Mouse (Mus musculus) regulatory T cell (primary cell): Measurements from ENCODE around the gene Prkcg.

ENCODE experiments used
- in situ Hi-C: fragments of 300-600 bp; cut with MboI, MseI; formaldehyde crosslinking; loops from one replicate; pipeline ENCODE4 v1.15.1; 2025; ENCODE audit warnings: high pct_unique_total_duplicates

The Prkcg gene

DNA sequence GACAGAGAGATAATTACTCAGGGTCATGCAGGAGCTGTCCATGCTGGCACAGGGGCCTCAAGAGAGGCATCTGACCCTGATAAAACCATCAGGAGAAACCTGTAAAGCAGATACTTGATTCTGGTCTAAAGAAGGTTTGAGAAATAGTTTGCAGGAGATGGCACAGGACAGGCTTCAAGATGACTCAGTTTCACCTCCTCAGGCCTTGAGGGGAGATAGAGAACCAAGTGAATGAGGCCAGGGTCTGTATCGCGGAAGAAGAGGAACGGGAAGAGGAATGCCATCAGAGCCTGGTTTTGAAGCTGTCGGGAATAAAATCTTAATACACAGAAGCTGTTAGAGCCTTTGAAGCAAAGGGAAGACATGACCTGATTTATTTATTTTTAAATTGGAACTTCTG lies 28.7 kb downstream of the Prkcg start:
- in situ Hi-C loops = no loop called here

DNA sequence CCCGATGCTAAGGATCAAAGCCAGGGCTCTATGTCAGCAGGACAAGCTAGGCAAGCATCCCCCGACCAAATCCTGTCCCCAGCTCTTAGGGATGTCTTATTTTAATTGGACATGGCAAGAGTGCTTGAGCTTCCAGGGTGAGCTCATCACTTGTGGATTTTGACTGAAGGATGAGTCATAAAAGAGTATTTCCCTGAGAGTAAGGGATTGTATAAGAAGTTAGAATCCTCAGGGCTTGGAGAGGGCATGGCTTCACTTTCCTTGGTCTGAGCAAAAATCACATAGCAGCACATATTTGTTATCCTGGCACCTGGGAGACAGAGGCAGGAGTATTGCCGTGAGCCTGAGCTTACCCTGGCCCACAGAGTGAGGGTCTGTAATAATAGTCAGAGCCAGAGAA lies 31.9 kb downstream of the Prkcg start:
- in situ Hi-C loops = no loop called here

DNA sequence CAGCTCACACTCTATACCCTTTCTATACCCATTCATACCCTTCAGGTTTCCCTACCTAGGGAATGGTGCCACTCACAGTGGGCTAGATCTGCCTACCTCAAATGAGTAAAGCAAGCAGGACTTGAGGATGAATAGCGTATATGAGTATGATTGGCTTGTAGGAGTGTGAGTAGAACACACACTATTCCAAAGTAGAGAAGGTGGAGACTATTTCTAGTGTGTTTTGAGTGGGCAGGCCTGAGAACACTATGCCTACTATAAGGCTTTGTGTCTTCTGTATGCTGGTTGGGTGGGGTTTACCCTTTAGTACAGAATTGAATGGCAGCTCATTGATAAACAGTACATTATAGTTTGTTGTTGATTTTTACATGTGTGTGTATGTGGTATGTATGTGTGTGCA lies 34.8 kb downstream of the Prkcg start:
- in situ Hi-C loops = no loop called here

DNA sequence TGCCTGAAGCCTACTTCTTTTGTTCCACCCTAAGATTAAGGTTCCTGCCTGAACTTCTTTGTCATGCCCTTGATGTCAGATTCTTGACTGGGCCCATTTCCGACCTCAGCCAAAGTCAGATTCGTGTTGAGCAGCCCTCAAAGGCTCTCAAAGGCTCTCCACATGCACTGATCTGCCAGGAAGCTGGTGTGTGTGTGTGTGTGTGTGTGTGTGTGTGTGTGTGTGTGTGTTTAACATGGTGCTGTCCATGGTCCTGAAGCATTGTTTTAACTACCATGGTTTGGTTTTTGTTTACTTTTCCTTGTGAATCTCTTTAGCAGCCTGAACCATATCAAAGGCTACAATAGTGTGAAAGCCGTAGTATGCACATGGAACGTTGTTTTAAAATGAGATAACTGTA lies 39.0 kb downstream of the Prkcg start:
- in situ Hi-C loops = no loop called here

GRCm38 (mm10) chr7:3329776-3330546 lies 41.0 kb downstream of the Prkcg start:
- in situ Hi-C loops = loop anchor here (5.0 kb wide), 1 partner anchor 52 kb away; no protein-coding TSS in a partner anchor

GRCm38 (mm10) chr7:3331171-3331570 lies 42.2 kb downstream of the Prkcg start:
- in situ Hi-C loops = loop anchor here (5.0 kb wide), 1 partner anchor 51 kb away; no protein-coding TSS in a partner anchor

- in situ Hi-C loops = loop anchor here (5.0 kb wide), 1 partner anchor 51 kb away; no protein-coding TSS in a partner anchor
Measured at GRCm38 (mm10) chr7:3331581-3332223, 42.7 kb downstream of the Prkcg start.

- in situ Hi-C loops = loop anchor here (5.0 kb wide), 1 partner anchor 50 kb away; no protein-coding TSS in a partner anchor
Measured at GRCm38 (mm10) chr7:3332224-3332615, 43.2 kb downstream of the Prkcg start.

DNA sequence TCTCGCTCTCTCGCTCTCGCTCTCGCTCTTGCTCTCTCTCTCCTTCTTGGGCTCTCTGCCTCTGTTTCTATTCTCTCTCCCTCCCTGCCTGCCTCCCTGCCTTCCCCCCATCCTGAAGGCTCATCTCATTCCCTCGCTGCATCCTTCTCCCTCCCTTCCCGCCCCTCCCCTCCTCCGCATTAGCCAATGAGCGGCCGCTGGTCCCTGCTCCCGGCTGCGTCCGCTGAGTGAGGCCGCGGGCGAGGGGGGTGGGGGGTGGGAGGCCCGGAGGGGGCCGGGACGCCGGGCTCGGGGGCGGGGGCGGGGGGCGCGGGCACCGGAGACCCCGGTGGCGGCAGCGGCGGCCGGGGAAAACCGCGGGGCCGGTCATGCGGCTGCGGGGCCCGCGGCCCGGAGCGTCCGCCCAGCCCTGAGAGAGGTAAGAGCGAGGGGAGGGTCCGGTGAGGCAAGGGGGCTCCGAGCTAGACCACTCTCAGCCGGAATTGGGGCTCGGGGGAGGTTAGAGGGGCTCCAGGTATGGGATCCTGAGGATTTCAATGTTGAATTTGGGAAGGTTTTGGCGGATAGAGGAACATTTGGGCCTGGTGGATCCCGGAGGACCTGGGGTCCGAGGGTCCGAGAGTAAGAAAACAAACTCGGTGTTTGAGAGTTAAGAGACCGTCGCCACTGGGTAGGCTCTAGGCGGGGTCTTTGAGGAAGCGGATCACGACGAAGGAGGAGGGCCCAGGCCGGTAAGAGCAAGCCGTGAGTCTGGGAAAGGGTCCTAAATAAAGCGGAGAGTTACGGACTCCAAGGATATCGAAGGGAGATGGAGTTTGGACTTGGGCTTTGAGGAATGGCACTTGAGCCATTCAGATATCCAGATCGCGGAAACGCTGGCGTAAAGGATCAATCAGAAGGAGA lies 43.9 kb downstream of the Prkcg start, which contains the start of gene Cacng7:
Gene Cacng7, plus strand, starts transcription at position 337 of the 903 bp plus-strand sequence.
- in situ Hi-C loops = loop anchor here (5.0 kb wide), 1 partner anchor 49 kb away; no protein-coding TSS in a partner anchor

DNA sequence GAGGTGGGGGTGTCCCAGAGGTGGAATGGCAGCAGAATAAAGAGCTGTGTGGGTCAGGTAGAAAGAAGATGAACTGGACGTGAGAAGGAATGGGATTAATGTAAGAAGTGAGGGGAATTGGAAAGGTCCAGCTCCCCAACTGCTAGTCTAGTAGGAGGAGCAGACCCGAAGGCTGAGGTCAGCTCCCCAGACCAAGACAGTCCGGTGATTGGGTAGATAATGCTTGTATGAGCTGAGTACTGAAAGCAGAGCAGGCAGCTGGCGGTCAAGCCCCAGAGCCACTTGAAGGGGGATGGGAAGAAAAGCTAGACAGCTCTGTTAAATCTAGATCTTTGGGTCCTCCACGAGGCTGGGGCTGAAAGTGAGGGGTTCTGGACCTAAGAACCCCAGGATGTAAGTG lies 44.6 kb downstream of the Prkcg start:
- in situ Hi-C loops = loop anchor here (5.0 kb wide), 1 partner anchor 49 kb away; no protein-coding TSS in a partner anchor

DNA sequence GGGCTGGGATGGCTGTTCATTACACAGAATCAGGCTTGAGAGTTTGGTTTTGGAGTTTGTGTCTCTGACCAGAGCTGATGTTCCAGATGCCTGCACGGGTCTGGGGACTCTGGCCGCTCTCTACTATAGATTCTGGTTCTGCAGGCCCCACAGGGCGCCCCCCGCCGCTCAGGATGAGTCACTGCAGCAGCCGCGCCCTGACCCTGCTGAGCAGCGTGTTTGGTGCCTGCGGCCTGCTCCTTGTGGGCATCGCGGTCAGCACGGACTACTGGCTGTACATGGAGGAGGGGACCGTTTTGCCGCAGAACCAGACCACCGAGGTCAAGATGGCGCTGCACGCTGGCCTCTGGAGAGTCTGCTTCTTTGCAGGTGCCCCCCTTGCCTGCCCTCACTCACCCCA lies 47.4 kb downstream of the Prkcg start:
- in situ Hi-C loops = no loop called here

GRCm38 (mm10) chr7:3338286-3338935 lies 49.4 kb downstream of the Prkcg start:
- in situ Hi-C loops = no loop called here

DNA sequence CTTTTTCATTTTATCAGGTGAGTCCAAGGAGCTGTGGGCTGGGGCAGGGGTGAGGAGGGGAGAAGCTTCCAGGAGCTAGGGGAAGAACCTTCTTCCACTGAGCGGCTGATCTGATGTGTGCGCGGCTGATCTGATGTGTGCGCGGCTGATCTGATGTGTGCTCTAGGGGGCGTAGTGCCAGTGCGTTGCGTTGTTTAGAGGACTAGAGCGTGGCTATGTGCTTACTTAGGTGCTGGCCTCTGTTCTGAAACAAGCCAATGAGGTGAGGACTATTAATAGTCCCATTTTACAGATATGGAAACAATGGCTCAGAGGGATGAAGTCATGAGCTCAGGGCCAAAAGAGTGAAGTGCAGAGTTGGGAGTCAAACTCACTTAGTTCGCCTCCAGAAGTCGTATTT lies 50.0 kb downstream of the Prkcg start:
- in situ Hi-C loops = no loop called here

GRCm38 (mm10) chr7:3343861-3344260 lies 54.9 kb downstream of the Prkcg start:
- in situ Hi-C loops = loop anchor here (10.0 kb wide), 1 partner anchor 241 kb away; no protein-coding TSS in a partner anchor

- in situ Hi-C loops = loop anchor here (5.0 to 10.0 kb wide), 2 partner anchors 157 to 240 kb away; partner anchors contain the start of gene Tarm1
Measured at GRCm38 (mm10) chr7:3345301-3345700, 56.3 kb downstream of the Prkcg start.

DNA sequence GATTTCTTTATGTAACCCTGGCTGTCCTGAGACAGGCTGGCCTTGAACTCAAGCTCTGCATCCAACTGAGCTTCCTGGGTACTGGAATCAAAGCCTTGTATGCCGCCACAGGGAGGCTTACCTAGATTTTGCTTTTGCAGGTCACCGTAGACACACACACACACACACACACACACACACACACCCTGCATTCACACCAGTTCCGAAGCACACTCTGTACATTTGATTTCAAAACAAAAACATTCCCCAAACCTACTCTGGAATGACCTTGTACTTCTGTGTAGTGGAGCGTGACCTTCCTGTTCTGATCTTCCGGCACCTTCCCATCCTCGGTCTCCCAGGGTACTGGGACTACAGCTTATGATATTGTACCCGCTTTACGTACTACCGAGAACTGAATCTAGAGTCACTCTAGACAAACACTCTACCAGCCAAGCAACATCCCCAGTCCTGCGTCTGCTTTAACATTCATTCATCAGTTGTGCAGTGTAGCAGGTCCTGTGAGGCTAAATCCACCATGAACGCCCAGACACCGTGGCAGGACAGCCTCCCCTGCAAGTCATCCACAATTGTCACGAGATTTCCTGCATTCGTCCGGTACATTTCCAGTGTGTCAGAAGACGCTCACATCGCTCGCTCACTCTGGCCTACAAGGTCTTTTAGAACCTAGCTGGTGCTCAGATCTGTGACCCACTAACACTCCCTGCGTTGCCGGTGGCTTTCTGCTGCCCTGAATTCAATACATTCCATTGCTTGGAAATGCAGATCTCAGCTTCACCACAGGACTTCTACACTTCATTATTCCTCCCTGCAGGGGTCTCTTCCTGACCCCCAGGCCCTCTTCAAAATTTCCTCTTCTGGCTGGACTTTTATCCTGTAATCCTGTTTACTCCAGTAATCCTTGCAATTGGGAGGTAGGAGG lies 58.6 kb downstream of the Prkcg start:
- in situ Hi-C loops = loop anchor here (5.0 to 10.0 kb wide), 2 partner anchors 155 to 237 kb away; partner anchors contain the start of gene Tarm1

DNA sequence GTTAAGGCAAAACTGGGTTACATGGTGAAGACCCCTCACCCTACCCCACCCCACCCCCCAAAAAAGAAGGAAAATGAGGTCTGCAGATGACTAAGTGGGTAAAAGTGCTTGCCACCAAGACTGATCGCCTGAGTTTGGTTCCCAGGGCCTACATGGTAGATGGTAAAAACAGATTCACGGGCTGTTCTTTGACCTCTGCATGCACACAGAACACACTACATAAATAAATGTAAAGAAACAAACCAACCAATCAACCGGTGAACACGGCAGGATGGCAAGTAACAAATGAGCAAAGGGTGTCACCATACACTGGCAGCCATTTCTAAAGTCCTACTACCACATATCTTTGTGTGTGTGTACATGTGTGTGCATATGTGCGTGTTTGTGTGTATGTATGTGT lies 59.3 kb downstream of the Prkcg start:
- in situ Hi-C loops = loop anchor here (5.0 to 10.0 kb wide), 2 partner anchors 154 to 236 kb away; partner anchors contain the start of gene Tarm1

DNA sequence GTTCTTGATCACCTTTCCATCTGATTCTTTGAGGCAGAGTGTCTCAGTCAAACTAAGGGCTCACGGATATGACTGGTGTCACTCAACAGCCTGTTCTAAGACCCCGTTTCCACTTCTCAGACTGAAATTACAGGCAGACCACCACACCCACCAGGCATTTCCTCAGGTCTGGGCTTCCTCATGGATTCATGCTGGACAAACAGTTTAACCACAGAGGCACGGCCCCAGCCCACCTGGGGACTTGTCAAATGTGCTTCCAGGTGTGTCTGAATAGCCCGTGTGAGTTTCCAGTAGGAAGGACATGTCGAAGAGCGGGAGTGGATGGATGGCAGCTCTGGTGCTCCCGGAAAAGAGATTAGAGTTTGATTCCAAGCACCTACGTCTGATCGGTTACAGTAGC lies 60.8 kb downstream of the Prkcg start:
- in situ Hi-C loops = loop anchor here (5.0 to 10.0 kb wide), 2 partner anchors 153 to 235 kb away; partner anchors contain the start of gene Tarm1

DNA sequence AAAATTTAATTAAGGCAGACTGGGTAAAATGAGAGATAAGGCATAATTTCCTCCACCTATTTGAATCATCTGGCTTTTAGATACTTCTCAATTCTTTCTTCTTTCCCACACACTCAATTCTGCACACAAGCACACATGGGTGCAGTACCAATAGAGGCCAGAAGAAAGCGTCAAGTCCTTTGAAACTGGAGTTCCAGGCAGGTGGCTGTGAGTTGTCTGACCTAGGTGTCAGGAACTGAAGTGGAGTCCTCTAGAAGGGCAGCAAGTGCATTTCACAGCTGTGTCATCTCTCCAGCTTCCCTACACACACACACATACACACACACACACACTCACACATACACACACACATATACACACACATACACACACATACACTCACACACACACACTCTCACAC lies 62.6 kb downstream of the Prkcg start:
- in situ Hi-C loops = no loop called here

DNA sequence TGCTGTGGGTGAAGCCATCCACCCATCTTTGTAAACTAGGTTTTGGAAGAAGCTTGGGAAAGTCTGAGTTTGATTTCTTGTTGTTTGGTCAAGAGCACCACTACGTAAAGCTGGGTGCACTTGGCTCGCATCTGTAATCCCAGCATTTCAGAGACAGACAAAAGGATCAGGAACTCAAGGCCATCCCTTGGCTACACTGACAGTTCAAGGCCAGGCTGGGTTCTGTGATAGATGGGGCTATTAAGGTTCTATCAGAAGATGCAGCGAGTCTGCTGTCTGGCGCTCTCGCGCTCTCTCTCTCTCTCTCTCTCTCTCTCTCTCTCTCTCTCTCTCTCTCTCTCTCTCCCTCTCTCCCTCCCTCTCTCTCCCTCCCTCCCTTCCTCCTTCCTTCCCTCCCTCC lies 65.9 kb downstream of the Prkcg start:
- in situ Hi-C loops = no loop called here
